Mouse (Mus musculus) liver, postnatal 0 days (tissue): ENCODE measurements around the gene Morc2a.

ENCODE experiments used
- CTCF ChIP-seq: sonication (generic); IDR thresholded peaks from 2 replicates; pipeline ENCODE4 v1.5.1; 2016; ENCODE audit warnings: antibody characterized with exemption, low read depth
- EP300 ChIP-seq: IDR thresholded peaks from 2 replicates; pipeline ENCODE4 v1.6.1; 2016; ENCODE audit warnings: antibody characterized with exemption, low read depth, mild to moderate bottlenecking

GRCm38 (mm10) chr11:3735715-3736114 lies 86.7 kb downstream of the Morc2a start:
- TF ChIP-seq CTCF (no peak), EP300 (no peak)
